Mouse (Mus musculus): Measurements from ENCODE around the gene Sorcs3. TPM values are rescaled to one million over a fixed set of nuclear protein-coding genes. Genes with fewer than 3 reads are reported as not detected.

Gene Sorcs3
- under 1 TPM; 0.06 to 0.18 TPM for total RNA-seq (2021)
- long read RNA-seq, experiment 1 = 0 reads
- long read RNA-seq, experiment 2 = 0 reads

- DNase-seq = no peak
Measured at GRCm38 (mm10) chr19:48205929-48206814, at the start of gene Sorcs3. TSS of gene Sorcs3 (plus strand) at chr19:48206025.

DNA sequence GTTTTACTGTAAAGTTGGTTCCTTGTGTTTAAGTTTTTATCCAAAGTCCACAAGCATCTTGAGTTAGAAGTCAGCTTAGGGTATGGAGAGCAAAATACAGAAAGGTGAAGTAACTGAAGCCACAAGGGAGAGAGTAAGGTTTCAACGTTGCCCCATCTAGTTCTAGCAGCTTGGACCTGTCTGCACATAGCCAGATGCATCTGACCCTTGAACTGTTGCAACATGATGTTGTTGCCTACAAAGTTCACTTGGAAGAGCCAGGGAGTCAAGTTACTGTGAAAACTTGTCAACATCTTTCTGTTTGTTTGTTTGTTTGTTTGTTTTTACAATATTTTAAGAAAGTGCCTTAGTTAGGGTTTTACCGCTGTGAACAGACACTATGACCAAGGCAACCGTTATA, 40.5 kb upstream of the Sorcs3 start:
- DNase-seq = no peak

- no peak for DNase-seq
Measured at GRCm38 (mm10) chr19:48167110-48167509, 38.7 kb upstream of the Sorcs3 start.

GRCm38 (mm10) chr19:48168284-48168683, 37.5 kb upstream of the Sorcs3 start:
- DNase-seq = peak; percentile 7

- DNase-seq = no peak
Measured at GRCm38 (mm10) chr19:48174717-48175116, 31.1 kb upstream of the Sorcs3 start.

DNA sequence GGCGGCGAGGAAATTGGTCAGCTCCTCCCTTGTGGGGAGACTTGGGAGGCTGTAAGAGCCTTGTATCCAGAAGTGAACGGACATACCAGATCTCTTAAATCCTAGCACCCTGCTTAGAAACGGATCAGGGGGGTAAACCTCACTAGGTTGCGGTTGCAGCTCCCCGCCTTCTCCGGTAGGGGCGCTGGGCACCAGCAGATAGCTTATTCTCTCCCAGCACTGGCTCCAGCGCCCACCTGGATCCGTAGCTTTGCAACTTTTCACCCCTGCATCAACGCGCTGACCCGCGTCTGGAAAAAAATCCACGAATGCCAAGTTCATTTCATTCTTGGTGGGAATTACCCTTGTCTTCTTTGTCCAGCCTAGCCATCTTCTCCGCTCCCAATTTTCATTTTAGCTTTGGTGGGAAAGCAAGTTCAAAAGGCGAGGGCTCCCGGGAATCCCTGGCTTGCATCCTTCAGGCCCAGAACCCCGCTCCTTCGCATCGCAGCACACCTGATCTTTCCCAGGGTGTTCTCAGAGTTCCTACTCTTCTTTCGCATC, 1.8 kb upstream of the Sorcs3 start:
- DNase-seq = peak; percentile 55

DNA sequence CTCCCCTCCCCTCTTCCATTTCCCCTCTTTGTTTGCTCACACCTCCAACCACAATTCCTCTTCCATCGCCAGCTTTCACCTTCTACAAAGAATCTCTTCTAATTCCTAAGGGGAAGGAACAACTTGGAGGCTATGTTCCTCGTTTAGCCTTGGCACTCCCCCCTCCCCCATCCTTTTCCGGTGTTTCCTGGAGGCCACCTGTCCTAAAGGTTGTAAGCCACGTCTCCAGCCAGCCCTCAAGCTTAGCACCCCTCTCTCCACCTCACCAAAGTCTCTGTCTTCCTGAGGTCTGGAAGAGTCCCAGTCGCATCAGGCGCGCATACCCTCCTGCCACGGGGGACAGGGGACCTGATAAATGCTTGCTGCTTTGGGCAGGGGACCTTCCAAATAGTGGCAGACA, 1.3 kb upstream of the Sorcs3 start:
- no peak for DNase-seq

DNA sequence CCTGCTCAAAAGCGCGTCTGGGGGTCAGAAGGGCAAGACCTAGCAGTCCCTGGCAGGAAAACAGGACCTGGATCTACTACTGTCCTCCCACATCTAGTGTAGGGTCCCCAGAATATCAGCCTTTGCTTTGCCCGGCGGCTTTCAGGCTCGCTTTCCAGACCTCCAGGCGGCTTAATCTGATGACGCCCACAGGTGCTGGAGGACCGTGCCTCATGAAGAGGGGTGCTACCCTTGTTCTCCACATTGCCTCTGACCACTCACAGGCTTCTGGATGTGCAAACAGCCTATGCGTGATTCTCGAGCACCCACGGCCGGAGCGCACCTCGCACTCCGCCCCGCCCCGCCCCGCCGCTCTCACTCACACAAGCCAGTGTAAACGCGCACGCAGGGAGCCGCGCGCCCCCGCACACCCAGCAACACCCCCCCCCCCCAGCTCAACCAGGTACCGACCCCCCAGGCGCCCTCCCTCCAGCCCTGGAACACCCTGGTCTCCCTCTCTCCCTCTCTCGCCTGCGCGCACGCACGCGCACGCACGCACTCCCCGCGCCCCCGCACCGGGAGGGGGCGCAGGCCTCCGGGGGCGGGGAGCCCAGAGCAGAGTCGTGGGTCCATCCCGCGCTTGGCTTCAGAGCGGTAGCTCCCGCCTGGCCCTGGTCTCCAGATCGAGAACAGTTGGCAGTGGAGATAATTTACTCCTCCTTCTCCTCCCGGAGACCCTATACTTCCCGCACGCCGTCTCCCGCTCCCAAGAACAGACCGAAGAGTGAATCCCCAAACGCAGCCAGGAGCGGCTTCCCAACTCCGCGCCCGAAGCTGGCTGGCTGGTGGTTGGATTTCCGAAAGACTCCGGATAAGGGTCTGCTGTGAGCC, 698 bp upstream of the Sorcs3 start:
- DNase-seq = no peak

DNA sequence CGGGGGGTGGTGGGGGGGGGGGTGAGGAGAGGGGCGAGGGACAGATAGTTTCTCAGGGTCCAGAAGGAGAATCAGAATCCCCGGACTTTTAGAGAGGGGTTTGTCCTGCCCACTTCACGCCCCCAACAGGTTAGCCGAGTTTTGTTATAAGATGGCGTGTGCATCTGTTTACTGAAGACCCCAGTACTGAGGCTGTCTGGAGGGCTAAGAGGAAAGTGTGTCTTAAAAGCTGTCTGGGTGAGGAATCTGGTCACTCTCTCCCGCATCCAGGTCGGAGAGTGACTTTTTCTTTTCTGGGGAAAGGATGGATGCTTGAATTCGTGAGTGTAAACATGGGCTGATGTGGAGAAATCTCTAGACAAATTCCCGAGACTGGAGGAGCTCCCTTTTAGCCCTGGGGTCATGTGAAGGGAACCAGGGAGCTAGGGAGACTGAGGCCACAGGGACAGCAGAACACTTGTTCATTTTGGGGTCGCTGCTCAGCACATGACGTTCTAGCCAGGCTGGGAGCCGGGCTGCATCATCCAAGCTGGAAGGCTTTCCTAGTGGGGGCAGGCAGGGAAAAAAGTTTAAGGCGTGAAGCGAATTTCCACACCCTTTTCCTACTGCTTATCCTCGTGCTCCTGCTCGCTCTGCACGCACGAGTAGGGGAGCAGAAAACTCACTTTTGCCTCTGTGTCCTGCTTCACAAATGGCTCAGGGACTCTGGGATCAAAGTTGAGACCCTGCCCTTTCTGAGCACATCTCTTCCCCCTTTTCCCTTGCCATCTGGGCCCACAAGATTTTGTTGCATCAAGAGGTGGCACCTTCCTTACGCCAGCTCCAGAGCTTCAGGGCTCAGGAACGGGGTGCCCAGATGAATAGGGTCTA, 1.3 kb downstream of the Sorcs3 start:
- no peak for DNase-seq

DNA sequence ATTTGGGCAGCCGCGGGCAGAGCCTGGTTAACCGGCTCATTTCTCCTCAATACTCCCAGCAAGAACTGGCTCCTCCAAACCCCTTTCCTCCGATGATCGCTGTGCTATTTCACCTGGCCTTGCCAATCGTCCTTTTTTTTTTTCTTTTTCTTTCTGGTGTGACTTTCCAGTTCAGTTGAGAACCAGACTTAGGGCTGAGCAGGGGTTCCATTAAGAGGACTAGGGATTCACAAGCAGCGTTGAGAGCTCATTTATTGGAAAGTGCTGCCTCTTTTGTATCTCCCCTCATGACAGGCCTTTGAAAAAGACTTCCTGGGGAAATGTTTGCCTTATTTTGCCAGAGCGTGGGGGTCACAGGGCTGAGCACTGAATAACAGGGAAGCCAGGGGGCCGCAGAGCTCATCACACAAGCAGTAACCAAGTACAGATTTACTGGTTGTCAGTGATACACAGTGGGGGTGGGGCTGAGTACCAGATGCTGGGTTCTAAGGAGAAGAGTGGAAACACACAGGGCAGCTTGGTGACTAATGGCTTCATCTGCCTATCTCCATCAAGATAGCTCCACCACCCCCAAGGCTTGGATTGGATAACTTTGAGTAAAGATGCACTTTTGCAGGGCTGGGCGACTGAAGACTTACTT, 2.0 kb downstream of the Sorcs3 start:
- no peak for DNase-seq

GRCm38 (mm10) chr19:48215379-48215778, 9.6 kb downstream of the Sorcs3 start:
- DNase-seq = no peak

GRCm38 (mm10) chr19:48237786-48238372, 32.1 kb downstream of the Sorcs3 start:
- no peak for DNase-seq

- no peak for DNase-seq
Measured at GRCm38 (mm10) chr19:48238391-48238790, 32.6 kb downstream of the Sorcs3 start.

DNA sequence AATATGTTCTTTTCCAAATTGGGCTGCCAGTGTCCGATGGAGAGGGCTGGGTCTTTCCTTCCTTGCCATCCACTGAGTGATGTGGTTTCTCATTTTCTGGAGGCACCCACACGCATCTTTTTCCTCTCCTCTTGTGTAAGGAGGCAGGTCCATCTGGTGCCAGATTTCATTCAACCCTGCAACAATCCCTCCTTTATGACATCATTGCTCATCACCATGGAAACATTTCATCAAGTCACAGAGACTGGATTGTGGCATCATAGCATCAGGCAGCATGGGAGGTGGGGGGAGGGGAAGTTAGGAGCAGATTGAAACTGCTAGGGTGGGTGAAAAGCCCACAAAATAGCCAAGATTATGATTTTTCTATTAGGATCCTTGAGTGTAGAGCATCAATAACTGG, 35.1 kb downstream of the Sorcs3 start:
- DNase-seq = no peak

- no peak for DNase-seq
Measured at GRCm38 (mm10) chr19:48244036-48244435, 38.2 kb downstream of the Sorcs3 start.

DNA sequence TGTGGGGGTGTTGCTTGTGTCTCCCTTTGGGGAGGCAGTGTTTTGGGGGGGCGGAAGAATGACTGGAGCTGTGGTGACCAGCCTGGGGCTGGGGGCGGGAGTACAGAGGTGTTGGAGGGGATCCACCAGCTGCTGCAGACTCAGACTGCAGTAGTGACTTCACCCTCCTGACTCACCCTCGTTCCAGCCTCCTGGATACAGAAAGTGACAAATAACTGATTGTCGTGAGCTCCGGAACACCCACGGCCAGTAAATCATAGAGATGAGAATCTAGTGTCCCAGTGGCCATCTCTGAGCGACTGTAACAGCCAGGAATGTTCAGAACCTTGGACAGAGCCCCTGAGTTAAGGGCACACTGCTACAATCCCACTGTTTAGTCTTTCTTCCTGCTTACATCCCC, 53.4 kb downstream of the Sorcs3 start:
- DNase-seq = peak; percentile 3

DNA sequence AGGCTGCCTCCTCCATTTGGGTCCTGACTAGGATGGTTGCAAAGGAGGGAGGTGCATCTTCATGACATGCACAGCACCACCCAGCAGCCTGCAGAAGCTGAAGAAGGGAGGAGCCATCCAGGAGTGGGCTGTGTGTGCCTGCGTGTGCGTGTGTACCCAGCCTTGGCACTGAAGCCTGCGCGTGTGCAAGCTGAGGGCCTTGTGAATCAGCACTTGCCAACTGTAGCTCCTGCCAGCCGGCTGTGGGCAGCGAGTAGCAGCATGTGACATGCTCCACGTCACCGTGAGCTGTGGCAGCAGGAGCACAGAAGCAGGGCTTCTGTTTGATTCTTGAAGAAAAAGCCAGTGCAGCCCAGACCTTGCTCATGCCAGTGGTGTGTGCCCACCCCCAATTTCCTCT, 54.8 kb downstream of the Sorcs3 start:
- DNase-seq = no peak

DNA sequence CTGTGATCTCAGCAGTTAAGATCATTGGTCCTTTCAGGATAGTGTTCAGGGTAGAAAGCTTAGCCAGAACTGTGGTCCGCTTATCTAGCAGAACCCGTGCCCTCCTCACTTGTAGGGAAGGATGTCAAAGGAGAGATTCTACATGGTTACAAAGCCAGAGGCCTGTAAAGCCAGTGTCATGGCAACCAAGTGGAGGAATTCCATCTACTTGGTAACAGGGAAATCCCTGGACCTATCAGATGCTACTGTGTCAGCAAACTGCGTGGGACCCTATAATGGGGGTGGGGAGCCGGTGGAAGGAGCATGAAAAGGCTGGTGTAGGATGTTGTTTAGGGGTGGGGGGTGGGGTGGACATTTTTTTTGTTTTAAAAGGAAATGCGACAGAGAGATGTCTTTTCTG, 57.9 kb downstream of the Sorcs3 start:
- no peak for DNase-seq

- DNase-seq = no peak
Measured at GRCm38 (mm10) chr19:48280273-48280672, 74.4 kb downstream of the Sorcs3 start.

- no peak for DNase-seq
Measured at GRCm38 (mm10) chr19:48282250-48282649, 76.4 kb downstream of the Sorcs3 start.

- no peak for DNase-seq
Measured at GRCm38 (mm10) chr19:48283217-48283616, 77.4 kb downstream of the Sorcs3 start.
